Mouse (Mus musculus) R1 (cell line): ENCODE measurements around the gene Klk1b1.
"Not testable (repeated sequence)": the region's sequence is repeated elsewhere in the genome, so short reads cannot be mapped to it uniquely, and the experiment has no call there.

Experiments used
- DNase-seq: peaks from one replicate; pipeline ENCODE4 v3.0.0-alpha.2; 2018; ENCODE audit warnings: low read depth, low spot score

The Klk1b1 gene

DNA sequence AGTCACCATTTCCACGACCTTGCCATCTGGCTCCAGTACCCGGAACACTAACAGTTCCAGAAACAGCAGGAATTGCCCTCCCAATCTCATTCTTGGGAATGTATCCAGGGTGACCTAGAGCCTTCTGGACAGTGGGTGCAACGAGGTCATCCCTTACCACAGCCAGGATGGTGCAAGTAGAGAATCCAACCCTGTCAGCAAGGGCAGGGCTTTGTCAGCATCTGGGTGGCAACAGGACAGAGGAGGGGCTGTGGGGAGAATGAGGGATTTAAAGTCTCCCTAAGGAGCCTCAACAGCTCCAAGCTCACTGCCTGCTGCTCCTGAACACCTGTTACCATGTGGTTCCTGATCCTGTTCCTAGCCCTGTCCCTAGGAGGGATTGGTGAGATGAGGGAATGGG lies at the start of gene Klk1b1:
Klk1b1 (plus strand) TSS at position 301 of the 400 bp plus-strand sequence.
- DNase-seq: no peak

DNA sequence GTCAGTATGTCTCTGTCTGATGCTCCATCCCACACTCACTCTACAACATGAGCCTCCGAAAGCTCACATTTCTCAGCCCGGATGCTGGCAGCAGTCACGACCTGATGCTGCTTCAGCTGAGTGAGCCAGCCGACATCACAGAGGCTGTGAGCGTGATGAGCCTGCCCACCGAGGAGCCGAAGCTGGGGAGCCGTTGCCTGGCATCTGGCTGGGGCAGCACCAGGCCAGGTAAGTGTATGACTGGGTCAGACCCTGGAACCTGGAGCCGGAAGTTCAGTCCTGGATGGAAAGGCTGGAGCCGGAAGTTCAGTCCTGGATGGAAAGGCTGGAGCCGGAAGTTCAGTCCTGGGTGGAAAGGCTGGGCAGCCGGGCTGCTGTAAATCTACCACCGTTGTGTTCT lies 48.1 kb upstream of the Klk1b1 start:
- DNase-seq: no peak

DNA sequence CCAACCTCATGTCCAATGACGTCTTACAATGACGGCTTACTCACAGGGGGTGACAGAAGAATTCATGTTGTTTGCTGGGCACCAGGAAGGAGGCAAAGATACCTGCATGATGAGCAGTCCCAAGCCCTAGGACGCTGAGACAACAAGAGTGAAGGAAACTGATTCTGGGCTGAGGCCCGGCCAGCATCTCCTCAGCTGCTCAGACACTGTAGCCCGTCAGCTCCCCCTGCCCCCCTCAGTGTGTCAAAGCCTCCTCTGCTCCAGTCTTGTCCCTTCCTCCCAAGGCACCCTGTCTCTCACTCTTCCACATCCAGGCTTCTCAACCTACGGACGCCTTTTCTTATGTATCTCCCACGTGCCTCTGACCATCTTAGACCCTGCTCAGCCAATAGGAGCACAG lies 47.7 kb upstream of the Klk1b1 start:
- no peak for DNase-seq

DNA sequence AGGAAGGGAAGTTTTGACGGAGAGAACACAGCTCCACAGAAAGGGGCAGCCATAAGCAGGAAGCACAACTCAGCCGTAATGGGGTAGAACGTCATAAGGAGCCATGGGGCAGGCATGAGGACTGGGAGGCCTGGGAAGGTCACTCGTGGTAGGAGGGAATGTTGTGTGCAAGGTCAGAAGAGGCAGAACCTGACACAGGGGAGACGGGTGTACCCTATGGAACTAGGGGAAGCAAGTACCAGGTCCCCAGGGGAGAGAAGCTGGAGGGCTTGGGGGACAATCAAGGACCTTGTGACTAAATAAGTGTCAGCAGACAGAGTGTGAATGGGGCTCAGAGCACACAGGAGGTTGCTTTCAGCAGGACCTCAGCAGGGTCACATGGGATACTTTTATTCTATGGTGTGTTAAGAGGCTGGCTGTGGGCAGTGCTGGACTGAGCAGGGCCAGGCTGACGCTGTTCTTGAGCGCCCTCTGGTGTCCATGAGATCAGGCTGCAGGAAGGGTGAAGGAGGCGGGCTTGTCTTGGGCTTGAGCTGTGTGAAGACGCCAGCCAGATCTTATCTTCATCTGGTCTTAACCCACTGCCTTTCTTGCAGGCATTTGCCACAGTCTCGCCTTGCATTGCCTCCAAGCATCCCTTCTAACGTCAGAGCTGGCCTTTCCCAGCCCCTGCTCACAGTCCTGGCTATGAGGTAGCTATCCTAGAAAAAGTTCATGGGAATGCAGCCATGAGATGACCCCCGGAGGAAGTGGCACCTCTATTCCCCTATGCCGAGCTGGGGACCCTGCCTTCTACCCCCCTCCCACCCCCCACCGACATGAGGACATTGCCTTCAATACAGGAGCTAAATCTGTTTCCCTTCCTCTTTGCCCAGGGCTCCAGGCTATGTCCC lies 46.7 kb upstream of the Klk1b1 start:
- DNase-seq: peak; percentile 66

DNA sequence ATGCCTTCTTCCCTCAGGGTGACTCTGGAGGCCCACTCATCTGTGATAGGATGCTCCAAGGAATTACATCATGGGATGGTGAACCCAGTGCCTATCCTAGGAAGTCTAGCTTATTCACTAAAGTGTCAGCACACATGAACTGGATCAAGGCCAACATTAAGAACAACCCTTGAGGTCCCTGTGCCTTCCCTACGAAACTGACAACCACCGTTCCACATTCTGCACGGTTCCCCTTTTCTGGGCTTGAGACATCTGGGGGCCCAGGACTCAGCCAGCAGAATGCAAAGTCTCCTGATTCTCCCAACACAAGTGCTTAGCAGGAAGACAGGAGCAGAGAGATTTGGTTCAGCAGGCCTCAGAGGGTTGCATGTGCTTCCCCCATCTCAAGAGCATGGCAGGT lies 46.0 kb upstream of the Klk1b1 start:
- DNase-seq: no peak

DNA sequence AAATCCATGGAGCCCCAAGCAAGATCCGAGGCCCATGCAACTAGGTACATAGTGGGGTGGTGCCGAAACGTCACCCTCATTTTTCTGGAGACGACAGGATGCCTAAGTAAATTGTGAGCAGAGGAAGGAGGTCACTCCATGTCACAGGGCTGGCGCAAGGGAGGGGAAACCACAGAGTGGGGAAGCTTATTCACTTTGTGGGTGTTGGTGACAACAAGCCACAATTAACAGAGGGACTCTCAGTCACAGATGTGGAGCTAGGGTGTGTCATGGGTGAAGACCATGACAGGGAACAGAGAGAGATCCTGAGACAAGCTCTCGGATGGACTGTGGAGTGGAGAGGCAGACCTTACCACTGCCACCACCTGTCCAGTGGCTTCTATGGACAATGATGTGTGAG lies 45.5 kb upstream of the Klk1b1 start:
- no peak for DNase-seq

DNA sequence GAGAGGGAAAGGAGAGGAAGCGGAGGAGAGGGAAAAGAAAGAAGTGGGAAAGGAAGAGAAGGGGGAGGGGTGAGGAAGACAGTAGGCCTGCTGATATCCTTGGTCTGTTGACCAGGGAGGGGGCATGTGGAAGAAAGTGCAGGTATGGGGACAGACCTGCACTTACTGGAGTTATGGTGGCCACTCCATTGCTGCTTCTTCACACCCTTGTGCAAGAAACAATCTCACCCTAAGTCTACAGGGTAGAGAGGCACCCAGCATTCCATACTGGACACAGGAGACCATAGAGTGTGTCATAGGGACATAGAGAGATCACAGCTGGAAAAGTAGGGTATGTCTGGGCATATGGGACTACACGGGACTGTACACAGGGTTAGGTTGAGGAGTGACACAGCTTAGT lies 44.6 kb upstream of the Klk1b1 start:
- DNase-seq: no peak

DNA sequence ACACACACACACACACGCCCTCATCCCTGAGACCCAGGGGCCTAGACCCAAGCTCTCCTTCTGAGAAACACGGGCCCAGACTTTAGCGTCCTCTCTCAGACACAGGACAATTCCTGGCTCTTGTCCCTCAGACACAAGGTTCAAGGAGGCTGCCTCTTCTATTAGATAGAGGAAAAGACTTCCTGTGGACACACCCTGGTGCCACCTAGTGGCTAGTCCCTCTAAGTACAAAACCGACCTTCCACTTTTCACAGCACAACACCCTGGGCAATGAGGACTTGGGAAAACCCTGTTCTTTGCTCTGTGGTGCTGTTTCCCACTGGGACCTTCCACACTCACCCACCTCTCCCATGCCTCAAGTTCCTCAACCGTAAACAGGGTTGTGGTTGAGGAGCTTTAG lies 40.6 kb upstream of the Klk1b1 start:
- peak; percentile 79 for DNase-seq

DNA sequence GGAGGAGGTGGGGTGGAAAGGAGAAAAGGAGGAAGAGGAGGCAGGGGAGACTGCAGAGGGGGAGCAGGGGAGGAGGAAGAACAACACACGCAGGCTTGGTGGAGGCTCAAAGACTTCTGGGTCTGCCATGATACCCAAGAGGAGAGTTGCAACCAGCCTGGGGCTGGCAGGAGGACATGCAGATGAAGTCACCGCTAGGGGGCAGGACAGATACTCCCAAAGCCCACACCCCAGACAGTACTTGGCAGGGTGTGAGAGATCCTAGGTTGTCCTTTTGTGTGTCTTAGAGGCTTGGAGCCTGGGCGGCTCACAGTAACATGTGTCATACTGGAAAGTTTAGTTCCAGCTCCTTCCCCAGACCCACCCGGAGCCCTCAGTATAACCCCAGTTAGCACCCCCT lies 38.0 kb upstream of the Klk1b1 start:
- DNase-seq: peak; percentile 68

DNA sequence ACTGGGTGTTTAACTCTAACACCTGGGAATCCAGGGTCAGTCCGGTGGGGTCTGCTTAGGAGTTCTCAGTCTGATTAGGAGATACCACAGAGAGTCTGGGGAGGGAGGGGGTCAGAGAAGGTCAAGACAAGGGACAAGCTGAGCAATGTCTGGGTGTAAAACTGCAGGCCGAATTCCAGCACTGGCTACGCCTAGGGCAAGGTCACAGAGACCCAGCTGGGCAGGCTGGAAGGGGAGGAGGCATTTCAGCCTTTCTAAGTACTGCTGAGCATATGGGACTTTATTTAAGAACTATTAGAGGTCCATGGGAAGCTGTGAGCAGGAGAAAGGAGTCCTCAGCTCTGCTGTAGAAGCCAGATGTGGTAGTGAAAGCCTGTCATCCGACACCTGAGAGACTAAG lies 34.2 kb upstream of the Klk1b1 start:
- DNase-seq: peak; percentile 38

DNA sequence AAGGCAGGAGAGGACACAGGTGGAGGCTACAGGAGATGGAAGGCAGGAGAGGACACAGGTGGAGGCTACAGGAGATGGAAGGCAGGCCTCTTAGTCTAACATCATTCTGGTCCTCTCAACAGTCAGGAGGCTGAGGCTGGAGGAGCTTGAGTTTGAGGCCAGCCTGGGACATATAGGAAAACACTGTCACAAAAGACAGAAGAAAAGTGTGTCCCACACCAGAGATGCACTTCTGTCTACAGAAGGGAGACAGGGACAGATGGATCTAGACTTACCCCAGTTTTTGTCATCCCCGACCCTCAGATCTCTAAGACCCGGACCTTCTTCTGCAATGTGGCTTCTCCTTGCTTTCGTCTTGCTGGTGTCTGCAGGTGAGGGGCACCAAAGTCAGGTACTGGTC lies 33.1 kb upstream of the Klk1b1 start, which contains the start of gene Klk15:
Klk15 (plus strand) TSS at position 301 of the 400 bp plus-strand sequence.
- DNase-seq: no peak

DNA sequence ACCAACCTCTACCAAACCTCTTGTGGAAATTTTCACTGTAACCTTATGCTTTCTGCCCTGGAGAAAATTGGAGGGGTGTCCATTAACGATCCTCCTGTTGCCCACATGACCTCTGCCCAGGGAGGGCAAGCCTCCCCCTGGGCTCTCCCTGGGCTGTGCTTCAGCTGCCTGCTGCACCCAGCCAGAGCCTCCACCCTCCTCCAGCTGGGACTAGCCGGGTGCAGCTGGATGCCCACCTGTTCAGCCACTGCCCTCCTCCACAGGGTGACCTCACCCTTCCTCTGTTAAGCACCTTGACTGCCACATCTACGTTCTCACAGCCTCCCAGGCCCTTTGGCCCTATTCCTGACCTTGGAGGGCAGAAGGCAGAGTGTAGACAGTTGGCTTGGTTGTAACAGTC lies 31.8 kb upstream of the Klk1b1 start:
- DNase-seq: no peak

DNA sequence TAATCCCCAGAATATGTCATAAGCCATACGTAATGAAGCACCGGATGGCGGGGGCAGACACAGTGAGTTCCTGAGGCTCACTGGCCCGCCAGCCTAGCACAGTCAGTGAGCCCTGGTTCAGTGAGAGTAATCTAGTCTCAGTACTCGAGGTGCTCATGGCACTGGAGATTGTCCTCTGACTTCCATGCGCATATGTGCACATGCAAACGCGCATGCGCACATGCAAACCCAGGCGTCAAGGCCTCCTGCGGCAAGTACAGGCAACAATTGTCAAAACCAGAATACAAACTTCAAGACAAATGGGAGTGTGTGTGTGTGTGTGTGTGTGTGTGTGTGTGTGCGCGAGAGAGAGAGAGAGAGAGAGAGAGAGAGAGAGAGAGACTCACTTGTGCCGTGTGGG lies 30.0 kb upstream of the Klk1b1 start:
- DNase-seq: peak; percentile 28

DNA sequence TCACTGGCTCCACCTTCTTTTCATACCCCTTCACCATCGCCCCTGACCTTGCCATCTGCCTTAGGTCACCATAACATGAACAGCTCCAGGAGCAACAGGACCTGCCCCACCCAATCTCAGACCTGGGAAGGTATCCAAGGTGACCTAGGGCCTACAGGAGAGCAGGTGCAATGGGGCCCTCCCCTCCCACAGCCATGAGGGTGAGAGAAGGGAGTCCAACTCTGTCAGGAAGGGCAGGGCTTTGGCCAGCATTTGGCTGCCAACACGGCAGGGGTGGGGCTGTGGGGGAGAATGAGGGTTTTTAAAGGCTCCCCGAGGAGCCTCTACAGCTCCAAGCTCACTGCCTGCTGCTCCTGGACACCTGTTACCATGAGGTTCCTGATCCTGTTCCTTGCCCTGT lies 24.3 kb upstream of the Klk1b1 start:
- peak; percentile 13 for DNase-seq

DNA sequence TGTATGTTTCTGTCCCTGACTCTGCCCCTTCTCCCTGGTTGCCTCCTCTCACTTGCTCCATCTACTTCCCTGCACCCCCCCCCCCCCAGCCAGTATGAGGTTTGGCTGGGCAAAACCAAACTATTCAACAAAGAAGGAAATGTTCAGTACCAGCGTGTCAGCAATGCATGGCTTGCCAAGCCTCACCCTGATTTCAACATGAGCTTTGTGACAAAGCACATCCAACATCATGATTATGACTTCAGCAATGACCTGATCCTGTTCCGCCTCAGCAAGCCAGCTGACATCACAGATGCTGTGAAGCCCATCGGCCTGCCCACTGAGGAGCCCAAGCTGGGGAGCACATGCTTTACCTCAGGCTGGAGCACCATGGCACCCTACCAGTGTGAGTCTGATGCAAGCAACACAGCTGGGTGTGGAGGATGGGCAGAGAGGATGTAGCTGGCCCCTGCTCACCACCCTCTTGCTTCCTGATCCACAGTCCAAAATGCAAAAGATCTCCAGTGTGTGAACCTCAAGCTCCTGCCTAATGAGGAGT lies 21.8 kb upstream of the Klk1b1 start:
- no peak for DNase-seq

DNA sequence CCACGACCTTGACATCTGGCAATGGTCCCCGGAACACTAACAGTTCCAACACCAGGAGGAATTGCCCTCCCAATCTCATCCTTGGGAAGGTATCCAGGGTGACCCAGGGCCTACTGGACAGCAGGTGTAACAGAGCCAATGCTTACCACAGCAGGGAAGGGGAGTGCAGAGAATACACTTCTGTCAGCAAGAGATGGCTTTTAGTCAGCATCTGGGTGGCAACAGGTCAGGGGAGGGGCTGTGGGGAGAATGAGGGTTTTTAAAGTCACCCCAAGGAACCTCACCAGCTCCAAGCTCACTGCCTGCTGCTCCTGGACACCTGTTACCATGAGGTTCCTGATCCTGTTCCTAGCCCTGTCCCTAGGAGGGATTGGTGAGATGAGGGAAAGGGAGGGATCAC lies 16.2 kb upstream of the Klk1b1 start, which contains the start of gene Klk1b8:
Klk1b8 (plus strand) TSS at position 301 of the 400 bp plus-strand sequence.
- DNase-seq: no peak

DNA sequence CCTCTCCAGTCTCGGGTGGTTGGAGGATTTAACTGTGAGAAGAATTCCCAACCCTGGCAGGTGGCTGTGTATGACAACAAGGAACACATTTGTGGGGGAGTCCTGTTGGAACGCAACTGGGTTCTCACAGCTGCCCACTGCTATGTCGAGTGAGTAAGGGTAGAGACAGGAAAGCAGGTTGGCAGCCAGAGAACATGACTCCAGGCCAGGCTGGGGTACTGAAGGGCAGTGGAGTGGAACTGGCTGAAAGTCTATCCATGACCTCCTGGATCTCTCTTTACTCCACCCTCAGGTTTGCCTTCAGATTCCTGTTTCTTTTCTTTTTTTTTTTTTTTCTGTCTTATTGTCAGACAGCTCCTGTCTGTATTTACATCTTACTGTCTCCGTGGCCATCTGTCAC lies 13.8 kb upstream of the Klk1b1 start:
- DNase-seq: no peak

DNA sequence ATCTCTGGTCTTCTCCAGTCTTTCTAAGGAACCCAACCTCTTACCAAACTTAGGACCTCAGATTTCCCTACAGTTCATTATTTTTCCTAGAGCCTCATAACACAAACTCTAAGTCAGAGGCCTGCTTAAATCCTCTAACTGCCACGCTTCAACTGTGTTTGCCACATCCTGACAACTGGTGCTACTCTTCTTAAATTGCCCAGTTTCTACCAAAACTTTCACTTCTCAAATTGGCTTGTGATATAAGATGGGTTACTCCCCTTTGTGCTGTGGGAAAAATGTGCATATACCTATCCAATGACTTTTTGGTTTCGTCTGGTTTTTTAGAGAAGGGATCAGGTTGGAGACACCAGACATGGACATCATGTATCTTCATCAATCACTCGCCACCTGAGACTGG lies 507 bp downstream of the Klk1b1 start:
- no peak for DNase-seq

DNA sequence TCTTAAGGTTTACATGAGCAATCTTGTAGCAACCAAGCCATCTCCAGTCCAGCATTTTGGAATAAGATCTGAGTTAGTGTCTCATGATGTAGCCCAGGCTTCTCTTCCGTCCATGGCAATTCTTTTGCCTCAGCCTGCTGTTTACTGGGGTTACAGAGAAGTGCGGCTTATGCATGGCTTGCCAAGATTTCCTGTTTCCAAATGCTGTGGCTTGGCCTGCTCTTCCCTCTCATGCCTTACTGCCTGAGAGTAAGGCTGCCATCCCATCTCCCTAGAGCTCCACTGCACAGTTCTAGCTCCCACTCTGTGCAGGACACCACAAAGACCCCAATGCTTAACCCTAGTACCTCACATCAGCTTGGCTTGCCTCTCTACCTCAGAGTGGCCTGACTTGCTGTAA lies 1.1 kb downstream of the Klk1b1 start:
- DNase-seq: no peak

DNA sequence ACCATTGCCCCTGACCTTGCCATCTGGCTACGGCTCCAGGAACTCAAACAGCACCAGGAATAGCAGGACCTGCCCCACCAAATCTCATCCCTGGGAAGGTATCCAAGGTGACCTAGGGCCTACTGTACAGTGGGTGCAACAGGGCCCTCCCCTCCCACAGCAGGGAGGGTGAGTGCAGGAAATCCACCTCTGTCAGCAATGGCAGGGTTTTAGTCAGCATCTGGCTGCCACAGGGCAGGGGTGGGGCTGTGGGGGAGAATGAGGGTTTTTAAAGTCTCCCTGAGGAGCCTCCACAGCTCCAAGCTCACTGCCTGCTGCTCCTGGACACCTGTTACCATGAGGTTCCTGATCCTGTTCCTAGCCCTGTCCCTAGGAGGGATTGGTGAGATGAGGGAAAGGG lies 9.2 kb downstream of the Klk1b1 start, which contains the start of gene Klk1b9:
Klk1b9 (plus strand) TSS at position 301 of the 400 bp plus-strand sequence.
- DNase-seq: not testable (repeated sequence)

DNA sequence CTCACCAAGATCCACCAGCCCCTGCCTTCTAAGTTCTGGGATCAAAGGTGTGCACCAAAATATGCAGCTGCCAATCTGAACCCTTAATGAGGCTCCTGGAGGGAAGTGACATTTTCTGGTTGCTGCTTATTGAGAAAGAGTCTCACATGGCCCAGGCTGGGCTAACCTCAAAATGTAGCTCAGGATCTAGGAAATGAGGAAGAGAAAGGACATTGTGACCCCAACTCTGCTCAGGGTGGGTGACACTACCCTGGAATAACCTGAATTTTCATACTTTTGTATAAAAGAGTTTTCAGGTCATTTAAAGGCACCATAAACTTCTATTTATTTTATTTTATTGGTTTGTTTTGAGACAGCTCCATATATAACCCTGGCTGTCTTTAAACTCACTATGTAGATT lies 19.1 kb downstream of the Klk1b1 start:
- DNase-seq: no peak

DNA sequence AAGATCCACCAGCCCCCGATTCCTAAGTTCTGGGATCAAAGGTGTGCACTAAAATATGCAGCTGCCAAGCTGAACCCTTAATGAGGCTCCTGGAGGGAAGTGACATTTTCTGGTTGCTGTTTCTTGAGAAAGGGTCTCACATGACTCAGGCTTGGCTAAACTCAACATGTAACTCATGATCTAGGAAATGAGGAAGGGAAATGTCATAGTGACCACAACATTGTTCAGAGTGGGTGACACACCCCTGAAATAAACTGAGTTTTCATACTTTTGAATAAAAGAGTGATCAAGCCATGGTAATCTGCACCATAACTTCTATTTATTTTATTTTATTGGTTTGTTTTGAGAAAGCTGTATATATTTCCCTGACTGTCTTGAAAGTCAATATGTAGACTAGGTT lies 28.3 kb downstream of the Klk1b1 start:
- DNase-seq: not testable (repeated sequence)

DNA sequence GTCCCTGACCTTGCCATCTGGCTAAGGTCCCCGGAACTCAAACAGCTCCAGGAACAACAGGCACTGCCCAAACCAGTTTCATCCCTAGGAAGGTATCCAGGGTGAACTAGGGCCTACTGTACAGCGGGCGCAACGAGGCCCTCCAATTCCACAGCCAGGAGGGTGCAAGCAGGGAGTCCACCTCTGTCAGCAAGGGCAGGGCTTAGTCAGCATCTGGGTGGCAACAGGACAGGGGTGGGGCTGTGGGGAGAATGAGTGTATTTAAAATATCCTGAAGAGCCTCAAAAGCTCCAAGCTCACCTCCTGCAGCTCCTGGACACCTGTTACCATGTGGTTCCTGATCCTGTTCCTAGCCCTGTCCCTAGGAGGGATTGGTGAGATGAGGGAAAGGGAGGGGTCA lies 29.0 kb downstream of the Klk1b1 start, which contains the start of gene Klk1b11:
Klk1b11 (plus strand) TSS at position 301 of the 400 bp plus-strand sequence.
- DNase-seq: not testable (repeated sequence)
